Mouse (Mus musculus) subcutaneous adipose tissue, adult 2 months (tissue): Measurements from ENCODE around the gene Olr1. TPM values are rescaled to one million over a fixed set of nuclear protein-coding genes. Genes with fewer than 3 reads are reported as not detected.

Experiments used
- polyA plus RNA-seq: library from polyadenylated mRNA; depleted of rRNA; stranded (reverse); fragments of >200 nt; gene quantifications from 2 replicates; pipeline ENCODE4 v1.2.3, GENCODE M21; 2012; ENCODE audit warnings: low replicate concordance; rRNA removed

Olr1 gene
- 0.13 and 0.29 TPM in 2 replicates for polyA plus RNA-seq

DNA sequence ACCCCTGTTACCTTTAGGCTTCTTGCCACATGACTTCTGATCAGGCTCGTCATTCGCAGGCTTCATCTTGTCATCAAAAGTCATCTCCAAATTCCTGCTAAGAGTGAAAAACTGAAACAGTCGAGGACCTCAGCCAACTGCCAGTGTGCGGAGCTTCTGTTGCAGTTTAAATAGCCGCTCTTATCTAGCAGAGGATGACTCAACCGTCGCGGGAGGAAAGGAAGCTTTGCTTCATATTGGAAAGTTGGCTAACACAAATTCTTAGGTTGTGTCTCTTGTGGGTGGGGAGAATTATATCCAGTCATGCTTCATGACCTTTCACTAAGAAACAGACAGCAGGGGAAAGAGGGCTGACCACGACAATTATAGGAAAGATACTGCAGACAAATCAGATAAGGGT lies at the start of gene Olr1:
Olr1 (minus strand) TSS at position 142 of the 400 bp plus-strand sequence.

DNA sequence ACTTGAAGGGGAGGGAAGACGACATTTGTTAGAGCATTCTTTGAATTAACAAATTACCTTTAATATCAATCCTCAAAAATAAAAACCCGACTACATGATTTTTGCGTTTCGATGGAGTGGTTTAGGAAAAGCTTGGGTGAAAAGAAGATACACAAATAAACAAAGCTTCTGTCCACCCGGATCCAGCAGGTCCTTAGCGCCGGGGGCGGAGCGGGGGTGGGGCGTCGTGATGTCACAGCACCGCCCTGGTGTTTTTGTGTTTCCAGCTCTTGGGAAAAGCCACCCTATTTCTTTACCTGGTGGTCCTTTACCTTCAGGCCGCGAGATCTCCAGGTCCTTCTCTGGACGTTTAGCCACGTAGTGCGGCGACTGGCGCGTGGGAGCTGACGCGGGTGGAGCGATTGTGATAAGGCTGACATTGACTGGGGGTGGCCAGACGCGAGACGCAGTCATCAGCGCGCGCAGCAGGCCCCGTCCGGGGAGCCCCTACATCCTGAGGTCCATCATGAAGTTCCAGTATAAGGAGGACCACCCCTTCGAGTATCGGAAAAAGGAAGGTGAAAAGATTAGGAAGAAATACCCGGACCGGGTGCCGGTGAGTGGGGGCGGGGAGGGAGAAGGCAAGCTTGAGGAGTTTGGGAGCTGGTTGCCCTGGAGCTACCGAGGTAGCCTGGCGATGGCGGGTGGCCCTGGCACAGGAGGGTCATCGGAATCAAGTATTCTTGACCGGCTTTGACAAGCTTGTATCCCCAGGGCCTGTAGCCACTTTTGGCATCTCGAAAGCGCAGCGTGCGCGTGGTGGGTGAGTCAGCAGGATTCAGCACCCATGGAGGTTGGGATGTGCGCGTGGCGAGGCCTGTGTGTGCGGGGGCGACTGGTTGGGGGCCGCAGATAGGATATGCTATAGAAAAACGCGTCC lies 26.2 kb upstream of the Olr1 start, which contains the start of gene Gabarapl1:
Gabarapl1 (plus strand) TSS at position 219 of the 919 bp plus-strand sequence.

DNA sequence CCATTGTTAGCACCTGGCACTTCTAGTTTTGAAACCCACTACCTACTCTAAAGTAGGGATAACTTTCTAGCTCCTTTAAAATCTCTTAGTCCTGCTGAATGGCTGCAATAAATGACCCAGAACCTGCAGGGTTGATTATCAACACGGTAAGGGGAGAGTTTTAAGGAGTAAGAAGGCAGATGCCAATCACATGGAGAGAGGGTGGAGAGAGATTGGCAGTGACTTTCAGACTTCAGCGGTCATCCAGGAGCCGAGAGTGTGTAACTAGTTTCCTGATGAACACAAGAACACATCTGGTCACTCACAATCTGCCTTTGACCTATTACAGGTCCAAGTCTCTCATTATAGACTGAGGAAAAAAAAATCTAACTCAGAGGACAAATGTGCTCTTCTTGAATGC lies 5.4 kb upstream of the Olr1 start, which contains the start of gene Tmem52b:
Tmem52b (plus strand) TSS at position 189 of the 400 bp plus-strand sequence.

DNA sequence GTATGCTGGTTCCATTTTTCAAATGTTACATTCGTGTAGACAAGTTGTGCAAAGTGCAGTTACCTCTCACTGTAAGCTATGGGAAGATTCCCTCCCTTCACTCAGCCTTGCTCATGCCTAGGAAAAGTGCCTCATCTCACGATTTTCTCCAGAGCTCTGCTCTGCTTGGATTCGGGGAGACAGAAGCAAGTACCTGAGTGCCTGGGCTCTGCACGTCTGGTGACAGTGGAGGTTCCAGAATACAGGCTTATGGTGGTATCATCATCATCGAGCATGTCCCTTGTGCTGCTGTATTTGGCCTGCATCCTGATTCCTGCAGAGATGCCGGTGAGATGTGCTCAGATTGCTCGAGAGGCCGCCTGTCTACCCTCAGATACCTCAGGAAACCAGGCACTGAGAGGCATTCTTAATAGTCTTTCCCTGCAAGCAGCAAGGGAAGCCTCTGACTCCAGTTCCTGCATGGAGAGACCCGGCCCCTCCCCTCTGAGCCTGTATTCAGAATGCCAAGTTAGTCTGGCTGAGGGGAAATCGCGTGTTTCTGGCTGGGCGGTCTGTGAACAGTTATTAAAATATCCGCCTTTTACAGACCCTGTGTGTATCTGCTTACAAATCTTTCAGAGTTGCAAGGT lies 55.4 kb downstream of the Olr1 start, which contains the start of gene Clec1a:
Clec1a (minus strand) TSS at position 590 of the 629 bp plus-strand sequence.

Other genes with a start within 250 kb of the Olr1 start
- gene Cd69, start 231.7 kb downstream of the Olr1 start, polyA plus RNA-seq: 0.19 and 0.53 TPM in 2 replicates
- gene 4922502D21Rik, start 175.4 kb downstream of the Olr1 start, polyA plus RNA-seq: not detected in 2 replicates
- 2.4 and 6.7 TPM in 2 replicates for gene Clec12a, start 164.5 kb downstream of the Olr1 start, polyA plus RNA-seq
- gene Clec12b, start 121.3 kb downstream of the Olr1 start, polyA plus RNA-seq: 0.14 TPM in 1 of 2 replicates, not detected in the other
- 0.17 and 0.42 TPM in 2 replicates for gene Clec1b, start 109.9 kb downstream of the Olr1 start, polyA plus RNA-seq
- gene Clec9a, start 98.3 kb downstream of the Olr1 start, polyA plus RNA-seq: 1.2 and 3.6 TPM in 2 replicates
- gene Clec1a, start 55.2 kb downstream of the Olr1 start, polyA plus RNA-seq: 2.2 and 4.0 TPM in 2 replicates
- gene Tmem52b, start 5.4 kb upstream of the Olr1 start, polyA plus RNA-seq: not detected in 2 replicates
- 110 and 137 TPM in 2 replicates for gene Gabarapl1, start 26.0 kb upstream of the Olr1 start, polyA plus RNA-seq
- gene Klre1, start 70.7 kb upstream of the Olr1 start, polyA plus RNA-seq: 0.32 and 1.4 TPM in 2 replicates
- 0.34 and 1.9 TPM in 2 replicates for gene Klrd1, start 84.6 kb upstream of the Olr1 start, polyA plus RNA-seq
- 0.82 and 1.6 TPM in 2 replicates for gene Klrk1, start 116.7 kb upstream of the Olr1 start, polyA plus RNA-seq
- 0.26 and 2.8 TPM in 2 replicates for gene Klrc3, start 136.2 kb upstream of the Olr1 start, polyA plus RNA-seq
- 0.13 and 0.85 TPM in 2 replicates for gene Klrc2, start 153.5 kb upstream of the Olr1 start, polyA plus RNA-seq
- 0.15 and 0.69 TPM in 2 replicates for gene Klrc1, start 171.8 kb upstream of the Olr1 start, polyA plus RNA-seq
- gene Klri1, start 210.0 kb upstream of the Olr1 start, polyA plus RNA-seq: 0.31 TPM in 1 of 2 replicates, not detected in the other
- gene Klri2, start 233.3 kb upstream of the Olr1 start, polyA plus RNA-seq: 0.11 and 0.15 TPM in 2 replicates